Mouse (Mus musculus) liver, postnatal 0 days (tissue): ENCODE data around the gene Sclt1. TPM values are rescaled to one million over a fixed set of nuclear protein-coding genes. Genes with fewer than 3 reads are reported as not detected.

Source experiments
- ATAC-seq: fragments of 200-750 bp; cut with Nextera tagmentation; 2 replicates; pipeline ENCODE4 v1.8.0; 2017; ENCODE audit warnings: mild to moderate bottlenecking, moderate library complexity
- DNase-seq: peaks from one replicate; pipeline ENCODE4 v3.0.0-alpha.2; 2016
- H3K27ac ChIP-seq: fragments of 300-500 bp; sonication (generic); 2 replicates; pipeline ENCODE4 v1.5.1; 2014; ENCODE audit warnings: antibody characterized with exemption, moderate library complexity, mild to moderate bottlenecking, low read depth
- H3K27me3 ChIP-seq: fragments of 300-500 bp; sonication (generic); 2 replicates; pipeline ENCODE4 v1.6.1; 2014; ENCODE audit warnings: low read length, control low read depth, mixed read lengths; ENCODE audit not compliant: insufficient read depth
- H3K36me3 ChIP-seq: fragments of 300-500 bp; sonication (generic); replicated peaks from 2 replicates; pipeline ENCODE4 v1.6.1; 2014; ENCODE audit warnings: mild to moderate bottlenecking, control low read depth, low read length, moderate library complexity, mixed read lengths; ENCODE audit not compliant: insufficient read depth
- H3K4me1 ChIP-seq: fragments of 300-500 bp; sonication (generic); 2 replicates; pipeline ENCODE4 v1.6.1; 2014; ENCODE audit warnings: antibody characterized with exemption, mild to moderate bottlenecking, control low read depth; ENCODE audit not compliant: insufficient read depth
- H3K4me2 ChIP-seq: fragments of 300-500 bp; sonication (generic); 2 replicates; pipeline ENCODE4 v1.6.1; 2014; ENCODE audit warnings: low read depth, mild to moderate bottlenecking, low read length, moderate library complexity, mixed read lengths
- H3K4me3 ChIP-seq: fragments of 300-500 bp; sonication (generic); 2 replicates; pipeline ENCODE4 v1.5.1; 2014; ENCODE audit warnings: low read depth, low read length
- H3K9ac ChIP-seq: fragments of 300-500 bp; sonication (generic); replicated peaks from 2 replicates; pipeline ENCODE4 v1.6.1; 2014; ENCODE audit warnings: mild to moderate bottlenecking, moderate library complexity
- H3K9me3 ChIP-seq: fragments of 300-500 bp; sonication (generic); 2 replicates; pipeline ENCODE4 v1.6.1; 2016; ENCODE audit warnings: mild to moderate bottlenecking, control low read depth, low read length, mixed read lengths
- CTCF ChIP-seq: sonication (generic); IDR thresholded peaks from 2 replicates; pipeline ENCODE4 v1.5.1; 2016; ENCODE audit warnings: antibody characterized with exemption, low read depth
- EP300 ChIP-seq: IDR thresholded peaks from 2 replicates; pipeline ENCODE4 v1.6.1; 2016; ENCODE audit warnings: antibody characterized with exemption, low read depth, mild to moderate bottlenecking
- WGBS: fragments of 180-500 bp; shearing (Covaris S2); extraction: QIAGEN DNeasy Blood & Tissue Kit; methylation state at CpG from one replicate; pipeline ENCODE4 v1.1.7; 2014; ENCODE audit not compliant: insufficient replicate concordance; 5-methylcytosine and 5-hydroxymethylcytosine counted together
- polyA plus RNA-seq: library from polyadenylated mRNA; unstranded; fragments of >200 nt; fragmentation: Nextera tagmentation; extraction: Ambion mirVana; gene quantifications from 2 replicates; pipeline ENCODE4 v1.2.1, GENCODE M21; 2015

The Sclt1 gene
- polyA plus RNA-seq, 1 experiment from 2014 or later = 5.0 TPM

GRCm38 (mm10) chr3:41579873-41580272 is 162.4 kb downstream of the Sclt1 start:
- no peak for TF ChIP-seq EP300
- no peak for TF ChIP-seq CTCF
- no peaks in the 10 kb centered on the region for H3K9me3 ChIP-seq
- H3K27me3 ChIP-seq = no peaks in the 10 kb centered on the region
- 48% methylated on average over 4 of the region's 4 CpGs for WGBS
- H3K4me1 ChIP-seq = peaks cover 50% of the 10 kb centered on the region
- no peak overlapping the region for H3K9ac ChIP-seq
- no peak for ATAC-seq
- H3K4me2 ChIP-seq = no peak overlapping the region
- H3K36me3 ChIP-seq = no peaks in the 10 kb centered on the region
- H3K4me3 ChIP-seq = no peak overlapping the region
- no peak for DNase-seq
- H3K27ac ChIP-seq = no peak overlapping the region

GRCm38 (mm10) chr3:41577240-41577639 is 165.1 kb downstream of the Sclt1 start:
- 68% methylated on average over 2 of the region's 2 CpGs for WGBS
- no peak overlapping the region for H3K9ac ChIP-seq
- no peak overlapping the region for H3K4me2 ChIP-seq
- no peak for ATAC-seq
- H3K4me1 ChIP-seq = peaks cover 56% of the 10 kb centered on the region
- H3K36me3 ChIP-seq = no peaks in the 10 kb centered on the region
- TF ChIP-seq EP300 (no peak), CTCF (no peak)
- no peak overlapping the region for H3K27ac ChIP-seq
- DNase-seq = no peak
- H3K27me3 ChIP-seq = no peaks in the 10 kb centered on the region
- no peak overlapping the region for H3K4me3 ChIP-seq
- H3K9me3 ChIP-seq = no peaks in the 10 kb centered on the region

Other genes with a start within 250 kb of the Sclt1 start
- gene Jade1, start 186.8 kb downstream of the Sclt1 start, polyA plus RNA-seq = 6.8 and 7.2 TPM in 2 replicates
- gene D3Ertd751e, start 97 bp upstream of the Sclt1 start, polyA plus RNA-seq = 4.9 and 6.7 TPM in 2 replicates